Comparison of ENCODE assay signal across 8 mouse cellular contexts in genomic region chr16:45786639-45787038, GRCm38 (mm10). TPM values are rescaled to one million over a fixed set of nuclear protein-coding genes. Genes with fewer than 3 reads are reported as not detected.
DNase-seq lines count a peak whose midpoint lies in the region; ATAC-seq lines count a peak whose summit lies in the region.

No protein-coding gene starts in this region.

- no peaks in the 10 kb centered on the region for H3K4me1 ChIP-seq in forebrain, embryonic 10.5 days

- DNase-seq in kidney, adult 9 months: peak; percentile 56
- DNase-seq in kidney, adult 18-20 months: no peak
- DNase-seq in ES-CJ7 (ENCODE audit: low read depth, low spot score): peak; percentile 56
- DNase-seq in c-Kit-positive CD71-positive TER-119-positive erythroid progenitor cells, embryonic 14.5 days (ENCODE audit: low spot score): peak; percentile 0
- no peak for DNase-seq in layer of hippocampus, adult 18-20 months (ENCODE audit: low spot score in 2 of 2)
- DNase-seq in urinary bladder, postnatal 4 days (ENCODE audit: low spot score in 2 of 2): no peak
- DNase-seq in forebrain, embryonic 10.5 days (ENCODE audit: extremely low spot score, low spot score): no peak

- ATAC-seq in megakaryocyte-erythroid progenitor cell, adult 5-6 weeks (replicated peaks; ENCODE audit: low FRiP score, low TSS enrichment, poor library complexity, severe bottlenecking): peak; percentile 73

- peaks cover 22% of the 10 kb centered on the region; the same call in 1 of the 2 replicates for H3K36me3 ChIP-seq in forebrain, embryonic 10.5 days (replicated peaks)

- no peak overlapping the region for H3K4me3 ChIP-seq in forebrain, embryonic 10.5 days

- H3K27ac ChIP-seq in forebrain, embryonic 10.5 days: no peak overlapping the region

- no peaks in the 10 kb centered on the region for H3K9me3 ChIP-seq in forebrain, embryonic 10.5 days

- no peaks in the 10 kb centered on the region for H3K27me3 ChIP-seq in forebrain, embryonic 10.5 days (ENCODE audit: poor library complexity, severe bottlenecking)

- WGBS in forebrain, embryonic 10.5 days: 45% methylated on average over 8 of the region's 8 CpGs

RNA-seq across cellular contexts. Expression of gene Abhd10, which starts 43.9 kb away (rescaled TPM):
- 8.8 and 10.6 TPM in 2 replicates for total RNA-seq in megakaryocyte-erythroid progenitor cell, adult 5-6 weeks (2014; fragmentation: Nextera tagmentation)
- 18.4 and 25.7 TPM in 2 replicates for total RNA-seq in megakaryocyte-erythroid progenitor cell, adult 5-6 weeks (2017)
- 10 to 100 TPM; 18.0 to 20.5 TPM for total RNA-seq in layer of hippocampus, adult 18-20 months (2021)
- polyA plus RNA-seq in forebrain, embryonic 10.5 days (2016; fragmentation: Nextera tagmentation; extraction: Ambion mirVana): 41.2 and 41.4 TPM in 2 replicates

Comparison
In these comparisons a context has a peak if more than half of its experiments do, and no peak if none do; other contexts are left out.
1. DNase-seq: peak in kidney, adult 9 months (single experiment), ES-CJ7 (single experiment) and c-Kit-positive CD71-positive TER-119-positive erythroid progenitor cells, embryonic 14.5 days (single experiment); none in kidney, adult 18-20 months (single experiment), layer of hippocampus, adult 18-20 months (0 of 2), urinary bladder, postnatal 4 days (0 of 2) and forebrain, embryonic 10.5 days (single experiment).